Mouse (Mus musculus) limb, embryonic 12.5 days (tissue): ENCODE data around the gene Peli2. TPM values are rescaled to one million over a fixed set of nuclear protein-coding genes. Genes with fewer than 3 reads are reported as not detected.

Experiments used
- ATAC-seq: fragments of 200-750 bp; cut with Nextera tagmentation; 2 replicates; pipeline ENCODE4 v1.8.0; 2017; ENCODE audit warnings: low read depth, moderate TSS enrichment; ENCODE audit not compliant: insufficient number of reproducible peaks, insufficient read depth, low FRiP score, low TSS enrichment
- H3K27ac ChIP-seq: fragments of 300-500 bp; sonication (generic); 2 replicates; pipeline ENCODE4 v1.5.1; 2016; ENCODE audit warnings: mild to moderate bottlenecking, moderate library complexity
- H3K27me3 ChIP-seq: fragments of 300-500 bp; sonication (generic); 2 replicates; pipeline ENCODE4 v1.6.1; 2016; ENCODE audit warnings: mild to moderate bottlenecking, moderate library complexity
- H3K36me3 ChIP-seq: fragments of 300-500 bp; sonication (generic); 2 replicates; pipeline ENCODE4 v1.6.1; 2016; ENCODE audit warnings: mild to moderate bottlenecking, moderate library complexity
- H3K4me1 ChIP-seq: fragments of 300-500 bp; sonication (generic); replicated peaks from 2 replicates; pipeline ENCODE4 v1.6.1; 2016
- H3K4me2 ChIP-seq: fragments of 300-500 bp; sonication (generic); 2 replicates; pipeline ENCODE4 v1.6.1; 2016; ENCODE audit warnings: mild to moderate bottlenecking, moderate library complexity
- H3K4me3 ChIP-seq: fragments of 300-500 bp; sonication (generic); replicated peaks from 2 replicates; pipeline ENCODE4 v1.5.1; 2016; ENCODE audit warnings: mild to moderate bottlenecking
- H3K9ac ChIP-seq: fragments of 300-500 bp; sonication (generic); replicated peaks from 2 replicates; pipeline ENCODE4 v1.6.1; 2016; ENCODE audit warnings: mild to moderate bottlenecking, moderate library complexity
- H3K9me3 ChIP-seq: fragments of 300-500 bp; sonication (generic); 2 replicates; pipeline ENCODE4 v1.6.1; 2016; ENCODE audit warnings: mild to moderate bottlenecking, moderate library complexity
- WGBS: fragments of 180-500 bp; shearing (Covaris S2); methylation state at CpG from one replicate; pipeline ENCODE4 v1.1.7; 2016; 5-methylcytosine and 5-hydroxymethylcytosine counted together
- polyA plus RNA-seq: library from polyadenylated mRNA; unstranded; fragments of >200 nt; fragmentation: Nextera tagmentation; extraction: Ambion mirVana; gene quantifications from 2 replicates; pipeline ENCODE4 v1.2.1, GENCODE M21; 2016

Gene Peli2
- polyA plus RNA-seq, 1 experiment from 2014 or later = 12.3 TPM

GRCm38 (mm10) chr14:48289602-48290599 lies 169.3 kb downstream of the Peli2 start:
- peaks cover 7% of the 10 kb centered on the region; the same call in 1 of the 2 replicates for H3K9me3 ChIP-seq
- no peak overlapping the region for H3K9ac ChIP-seq
- no peaks in the 10 kb centered on the region for H3K36me3 ChIP-seq
- H3K27me3 ChIP-seq = no peaks in the 10 kb centered on the region
- ATAC-seq = no peak
- H3K4me2 ChIP-seq = no peak overlapping the region
- no peak overlapping the region for H3K4me3 ChIP-seq
- no peak overlapping the region for H3K27ac ChIP-seq
- WGBS = 87% methylated on average over 10 of the region's 10 CpGs
- no peaks in the 10 kb centered on the region for H3K4me1 ChIP-seq

GRCm38 (mm10) chr14:48293498-48293897 lies 172.9 kb downstream of the Peli2 start:
- no peak overlapping the region for H3K4me3 ChIP-seq
- peaks cover 8% of the 10 kb centered on the region for H3K4me1 ChIP-seq
- H3K9me3 ChIP-seq = peaks cover 7% of the 10 kb centered on the region; the same call in 1 of the 2 replicates
- H3K27me3 ChIP-seq = no peaks in the 10 kb centered on the region
- no peak overlapping the region for H3K9ac ChIP-seq
- H3K4me2 ChIP-seq = no peak overlapping the region
- ATAC-seq = no peak
- H3K36me3 ChIP-seq = no peaks in the 10 kb centered on the region
- WGBS = 89% methylated on average over 7 of the region's 7 CpGs
- H3K27ac ChIP-seq = no peak overlapping the region

- peaks cover 8% of the 10 kb centered on the region for H3K4me1 ChIP-seq
- H3K9ac ChIP-seq = no peak overlapping the region
- peak overlapping the region; percentile 29; the same call in 1 of the 2 replicates for H3K27ac ChIP-seq
- no peaks in the 10 kb centered on the region for H3K27me3 ChIP-seq
- no peaks in the 10 kb centered on the region for H3K36me3 ChIP-seq
- ATAC-seq = no peak
- H3K4me3 ChIP-seq = no peak overlapping the region
- H3K9me3 ChIP-seq = peaks cover 7% of the 10 kb centered on the region; the same call in 1 of the 2 replicates
- H3K4me2 ChIP-seq = 0 out of 2 replicates have a peak overlapping the region, but pooled peaks have one; percentile 10
- WGBS = 55% methylated on average over 5 of the region's 5 CpGs
Observed at GRCm38 (mm10) chr14:48295410-48295809, 174.8 kb downstream of the Peli2 start.

- no peak for ATAC-seq
- H3K4me2 ChIP-seq = 0 out of 2 replicates have a peak overlapping the region, but pooled peaks have one; percentile 10
- H3K27ac ChIP-seq = peak overlapping the region; percentile 29; the same call in 1 of the 2 replicates
Observed at GRCm38 (mm10) chr14:48295815-48296271, 175.2 kb downstream of the Peli2 start.

GRCm38 (mm10) chr14:48296820-48297219 lies 176.2 kb downstream of the Peli2 start:
- Histone ChIP-seq H3K27me3 (no peaks in the 10 kb centered on the region), H3K27ac (no peak overlapping the region), H3K4me3 (no peak overlapping the region), H3K9me3 (peaks cover 7% of the 10 kb centered on the region; the same call in 1 of the 2 replicates), H3K4me1 (peaks cover 8% of the 10 kb centered on the region), H3K9ac (no peak overlapping the region), H3K36me3 (no peaks in the 10 kb centered on the region), H3K4me2 (no peak overlapping the region)
- ATAC-seq = no peak
- 91% methylated on average over 1 of the region's 1 CpGs for WGBS

More at GRCm38 (mm10) chr14:48295815-48296271, 175.2 kb downstream of the Peli2 start:
- no peaks in the 10 kb centered on the region for H3K36me3 ChIP-seq
- H3K9ac ChIP-seq = no peak overlapping the region
- H3K4me1 ChIP-seq = peaks cover 8% of the 10 kb centered on the region
- 12% methylated on average over 7 of the region's 7 CpGs for WGBS
- H3K9me3 ChIP-seq = peaks cover 7% of the 10 kb centered on the region; the same call in 1 of the 2 replicates
- H3K27me3 ChIP-seq = no peaks in the 10 kb centered on the region
- no peak overlapping the region for H3K4me3 ChIP-seq

- H3K9me3 ChIP-seq = peaks cover 3% of the 10 kb centered on the region
- no peak overlapping the region for H3K4me3 ChIP-seq
- ATAC-seq = no peak
- 64% methylated on average over 10 of the region's 10 CpGs for WGBS
- H3K4me2 ChIP-seq = no peak overlapping the region
- no peak overlapping the region for H3K9ac ChIP-seq
- H3K4me1 ChIP-seq = peaks cover 15% of the 10 kb centered on the region
- no peaks in the 10 kb centered on the region for H3K36me3 ChIP-seq
- H3K27ac ChIP-seq = no peak overlapping the region
- no peaks in the 10 kb centered on the region for H3K27me3 ChIP-seq
Observed at GRCm38 (mm10) chr14:48302471-48303186, 182.0 kb downstream of the Peli2 start.

GRCm38 (mm10) chr14:48303235-48303634 lies 182.6 kb downstream of the Peli2 start:
- H3K27me3 ChIP-seq = no peaks in the 10 kb centered on the region
- H3K36me3 ChIP-seq = no peaks in the 10 kb centered on the region
- peaks cover 9% of the 10 kb centered on the region for H3K9me3 ChIP-seq
- no peak for ATAC-seq
- peaks cover 15% of the 10 kb centered on the region for H3K4me1 ChIP-seq
- H3K4me3 ChIP-seq = no peak overlapping the region
- H3K27ac ChIP-seq = peak overlapping the region; percentile 56; the same call in 1 of the 2 replicates
- no peak overlapping the region for H3K4me2 ChIP-seq
- 29% methylated on average over 6 of the region's 6 CpGs for WGBS
- no peak overlapping the region for H3K9ac ChIP-seq

GRCm38 (mm10) chr14:48303841-48304240 lies 183.2 kb downstream of the Peli2 start:
- WGBS = 86% methylated on average over 9 of the region's 9 CpGs
- no peak overlapping the region for H3K4me2 ChIP-seq
- no peaks in the 10 kb centered on the region for H3K27me3 ChIP-seq
- no peak overlapping the region for H3K4me3 ChIP-seq
- no peak for ATAC-seq
- no peak overlapping the region for H3K27ac ChIP-seq
- H3K4me1 ChIP-seq = peaks cover 15% of the 10 kb centered on the region
- H3K9me3 ChIP-seq = peaks cover 9% of the 10 kb centered on the region
- no peaks in the 10 kb centered on the region for H3K36me3 ChIP-seq
- H3K9ac ChIP-seq = no peak overlapping the region

- Histone ChIP-seq H3K9me3 (0 out of 2 replicates have a peak, but pooled peaks cover under 1% of the 10 kb centered on the region), H3K4me2 (no peak overlapping the region), H3K27ac (no peak overlapping the region), H3K27me3 (no peaks in the 10 kb centered on the region), H3K9ac (no peak overlapping the region), H3K36me3 (no peaks in the 10 kb centered on the region), H3K4me1 (no peaks in the 10 kb centered on the region), H3K4me3 (no peak overlapping the region)
- WGBS = 64% methylated on average over 3 of the region's 3 CpGs
- ATAC-seq = no peak
Observed at GRCm38 (mm10) chr14:48313234-48313633, 192.6 kb downstream of the Peli2 start.

GRCm38 (mm10) chr14:48316396-48316795 lies 195.8 kb downstream of the Peli2 start:
- no peaks in the 10 kb centered on the region for H3K36me3 ChIP-seq
- H3K27me3 ChIP-seq = no peaks in the 10 kb centered on the region
- no peak overlapping the region for H3K4me2 ChIP-seq
- H3K4me1 ChIP-seq = no peaks in the 10 kb centered on the region
- ATAC-seq = no peak
- H3K9ac ChIP-seq = no peak overlapping the region
- H3K4me3 ChIP-seq = no peak overlapping the region
- no peak overlapping the region for H3K27ac ChIP-seq
- no peaks in the 10 kb centered on the region for H3K9me3 ChIP-seq
- 45% methylated on average over 8 of the region's 8 CpGs for WGBS
